Mouse (Mus musculus) embryonic facial prominence, embryonic 14.5 days (tissue): Measurements from ENCODE around the gene Plekha6. TPM values are rescaled to one million over a fixed set of nuclear protein-coding genes. Genes with fewer than 3 reads are reported as not detected.

ENCODE experiments used
- ATAC-seq: fragments of 200-750 bp; cut with Nextera tagmentation; 2 replicates; pipeline ENCODE4 v1.8.0; 2017; ENCODE audit warnings: low read depth, moderate number of reproducible peaks, moderate TSS enrichment
- DNase-seq: peaks from one replicate; pipeline ENCODE4 v3.0.0-alpha.2; 2015; ENCODE audit warnings: low spot score
- H3K27ac ChIP-seq: fragments of 300-500 bp; sonication (generic); replicated peaks from 2 replicates; pipeline ENCODE4 v1.5.1; 2014; ENCODE audit warnings: low read depth, mild to moderate bottlenecking, low read length, moderate library complexity
- H3K27me3 ChIP-seq: fragments of 300-500 bp; sonication (generic); replicated peaks from 2 replicates; pipeline ENCODE4 v1.6.1; 2014; ENCODE audit warnings: low read length; ENCODE audit not compliant: control insufficient read depth, insufficient read depth
- H3K36me3 ChIP-seq: fragments of 300-500 bp; sonication (generic); 2 replicates; pipeline ENCODE4 v1.6.1; 2014; ENCODE audit warnings: low read length, mixed read lengths; ENCODE audit not compliant: control insufficient read depth, insufficient read depth
- H3K4me1 ChIP-seq: fragments of 300-500 bp; sonication (generic); 2 replicates; pipeline ENCODE4 v1.6.1; 2014; ENCODE audit warnings: antibody characterized with exemption, low read length; ENCODE audit not compliant: control insufficient read depth, insufficient read depth
- H3K4me2 ChIP-seq: fragments of 300-500 bp; sonication (generic); 2 replicates; pipeline ENCODE4 v1.6.1; 2014; ENCODE audit warnings: low read depth, mild to moderate bottlenecking, low read length, moderate library complexity, mixed read lengths
- H3K4me3 ChIP-seq: fragments of 300-500 bp; sonication (generic); 2 replicates; pipeline ENCODE4 v1.5.1; 2014; ENCODE audit warnings: low read depth, mild to moderate bottlenecking, low read length
- H3K9ac ChIP-seq: fragments of 300-500 bp; sonication (generic); 2 replicates; pipeline ENCODE4 v1.6.1; 2014; ENCODE audit warnings: low read depth, mild to moderate bottlenecking, low read length, moderate library complexity, mixed read lengths
- H3K9me3 ChIP-seq: fragments of 300-500 bp; sonication (generic); 2 replicates; pipeline ENCODE4 v1.6.1; 2016; ENCODE audit warnings: low read length; ENCODE audit not compliant: control insufficient read depth
- WGBS: fragments of 180-500 bp; shearing (Covaris S2); extraction: QIAGEN DNeasy Blood & Tissue Kit; methylation state at CpG from one replicate; pipeline ENCODE4 v1.1.7; 2014; 5-methylcytosine and 5-hydroxymethylcytosine counted together
- polyA plus RNA-seq: library from polyadenylated mRNA; unstranded; fragments of >200 nt; fragmentation: Nextera tagmentation; extraction: Ambion mirVana; gene quantifications from 2 replicates; pipeline ENCODE4 v1.2.1, GENCODE M21; 2014

Gene Plekha6
- polyA plus RNA-seq, 1 experiment from 2014 or later, result 6.3 TPM

DNA sequence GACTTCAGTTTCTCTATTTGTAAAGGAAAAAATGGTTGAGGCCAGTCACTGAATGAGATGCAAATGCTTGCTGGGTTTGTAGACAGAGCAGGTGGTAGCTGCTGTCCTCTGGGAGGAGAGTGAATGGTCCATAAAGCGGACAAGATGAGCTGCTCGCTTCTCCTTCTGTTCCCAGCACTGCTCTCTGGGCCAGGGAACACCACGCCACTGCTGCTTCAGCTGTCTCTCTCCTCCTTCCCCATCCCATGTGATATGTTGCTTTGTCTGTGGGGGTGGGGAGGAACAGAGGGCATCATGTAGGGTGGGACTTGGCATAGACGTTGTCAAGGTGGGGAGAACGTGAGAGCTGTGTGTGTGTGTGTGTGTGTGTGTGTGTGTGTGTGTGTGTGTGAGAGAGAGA lies 53.0 kb downstream of the Plekha6 start:
- ATAC-seq, result no peak
- peaks cover 6% of the 10 kb centered on the region for H3K4me1 ChIP-seq

DNA sequence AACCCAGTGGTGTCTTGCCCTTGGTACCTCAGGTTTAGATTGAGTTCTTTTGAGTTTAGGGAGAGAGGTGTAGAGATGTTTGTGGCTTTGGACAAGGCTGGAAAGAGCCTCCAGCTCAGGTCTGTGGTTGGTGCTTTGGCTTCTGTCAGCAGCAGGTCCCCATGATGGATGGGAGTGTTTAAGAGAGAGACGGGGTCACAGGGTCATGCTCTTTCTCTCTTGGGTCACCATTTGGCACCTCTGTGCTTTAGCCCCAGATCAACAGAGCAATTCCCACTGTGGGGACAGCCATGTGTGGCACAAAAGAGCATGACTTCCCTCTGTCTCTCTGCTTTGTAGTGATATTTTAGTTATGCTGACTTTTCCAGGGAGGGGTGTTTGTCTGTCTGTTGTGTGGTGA lies 55.1 kb downstream of the Plekha6 start:
- Histone ChIP-seq H3K4me3 (no peak overlapping the region), H3K4me1 (no peaks in the 10 kb centered on the region), H3K9me3 (no peaks in the 10 kb centered on the region), H3K4me2 (no peak overlapping the region), H3K27ac (no peak overlapping the region), H3K9ac (no peak overlapping the region), H3K27me3 (no peaks in the 10 kb centered on the region), H3K36me3 (no peaks in the 10 kb centered on the region)
- ATAC-seq (no peak), DNase-seq (no peak)
- WGBS, result 92% methylated on average over 1 of the region's 1 CpGs

More for the DNA sequence above, 53.0 kb downstream of the Plekha6 start:
- WGBS, result 58% methylated on average over 5 of the region's 5 CpGs
- H3K9ac ChIP-seq, result no peak overlapping the region
- H3K9me3 ChIP-seq, result no peaks in the 10 kb centered on the region
- no peak overlapping the region for H3K27ac ChIP-seq
- no peak overlapping the region for H3K4me3 ChIP-seq
- H3K27me3 ChIP-seq, result no peaks in the 10 kb centered on the region
- no peak overlapping the region for H3K4me2 ChIP-seq
- no peak for DNase-seq
- no peaks in the 10 kb centered on the region for H3K36me3 ChIP-seq

- WGBS, result 82% methylated on average over 3 of the region's 3 CpGs
- H3K4me1 ChIP-seq, result peaks cover 4% of the 10 kb centered on the region; the same call in 1 of the 2 replicates
- H3K27me3 ChIP-seq, result peaks cover 10% of the 10 kb centered on the region; the same call in 1 of the 2 replicates
- no peaks in the 10 kb centered on the region for H3K9me3 ChIP-seq
- H3K36me3 ChIP-seq, result no peaks in the 10 kb centered on the region
- no peak overlapping the region for H3K4me3 ChIP-seq
- DNase-seq (no peak), ATAC-seq (no peak)
- H3K9ac ChIP-seq, result no peak overlapping the region
- H3K4me2 ChIP-seq, result no peak overlapping the region
- no peak overlapping the region for H3K27ac ChIP-seq
These were observed 57.4 kb downstream of the Plekha6 start for GRCm38 (mm10) chr1:133221459-133221858.

DNA sequence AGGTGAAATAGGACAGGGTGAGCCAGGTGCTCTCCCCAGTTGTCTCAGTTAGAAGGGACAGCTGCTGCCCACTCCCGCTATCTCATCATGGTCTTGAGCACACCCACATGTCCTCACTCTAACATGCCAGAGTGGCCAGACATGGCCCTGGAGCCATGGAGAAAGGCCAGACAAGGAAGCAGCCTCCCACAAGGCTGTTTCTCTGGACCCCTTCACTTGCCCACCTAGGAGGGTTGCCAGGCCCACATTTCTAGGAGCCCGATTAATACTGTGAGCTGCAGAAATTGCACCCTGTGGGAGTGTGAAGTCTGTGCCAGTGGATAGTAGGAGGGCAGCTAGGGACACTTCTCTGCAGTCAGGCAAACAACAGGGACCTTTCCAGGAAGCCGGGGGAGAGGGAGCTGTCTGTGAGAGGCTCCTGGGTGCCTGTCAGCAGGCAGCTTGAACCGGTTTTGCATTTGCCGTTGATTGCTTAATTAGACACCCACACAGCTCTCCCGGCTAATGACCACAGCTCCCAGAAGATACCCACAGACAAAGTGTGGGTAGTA lies 58.5 kb downstream of the Plekha6 start:
- no peak overlapping the region for H3K4me2 ChIP-seq
- H3K4me1 ChIP-seq, result peaks cover 14% of the 10 kb centered on the region
- DNase-seq (peak; percentile 55), ATAC-seq (peak; percentile 27)
- H3K27ac ChIP-seq, result no peak overlapping the region
- H3K9ac ChIP-seq, result peak overlapping the region; percentile 27; the same call in 1 of the 2 replicates
- H3K4me3 ChIP-seq, result no peak overlapping the region
- 52% methylated on average over 6 of the region's 6 CpGs for WGBS
- no peaks in the 10 kb centered on the region for H3K36me3 ChIP-seq
- no peaks in the 10 kb centered on the region for H3K9me3 ChIP-seq
- peaks cover 10% of the 10 kb centered on the region; the same call in 1 of the 2 replicates for H3K27me3 ChIP-seq

DNA sequence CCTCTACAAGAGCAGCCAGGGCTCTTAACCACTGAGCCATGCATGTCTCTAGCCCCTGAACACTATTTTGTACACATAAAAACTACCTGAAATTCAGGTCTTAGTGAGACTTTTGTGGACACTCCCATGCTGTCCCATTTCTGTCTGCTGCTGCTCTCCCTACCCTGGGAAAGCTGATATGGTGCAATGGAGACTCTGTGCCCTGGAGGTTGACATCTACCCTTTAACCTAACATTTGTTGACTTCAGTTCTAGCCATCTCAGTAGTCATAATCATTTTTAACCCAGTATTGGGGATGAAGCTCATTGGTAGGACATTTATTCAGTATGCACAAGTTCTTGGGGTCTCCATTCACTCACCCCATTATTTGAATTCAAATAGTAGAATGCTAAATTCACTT lies 60.7 kb downstream of the Plekha6 start:
- Histone ChIP-seq H3K9me3 (no peaks in the 10 kb centered on the region), H3K27me3 (peaks cover 10% of the 10 kb centered on the region; the same call in 1 of the 2 replicates), H3K4me2 (no peak overlapping the region), H3K36me3 (no peaks in the 10 kb centered on the region), H3K4me3 (no peak overlapping the region), H3K9ac (no peak overlapping the region), H3K27ac (no peak overlapping the region), H3K4me1 (peaks cover 33% of the 10 kb centered on the region)
- no peak for ATAC-seq
- DNase-seq, result no peak

- H3K9me3 ChIP-seq, result no peaks in the 10 kb centered on the region
- H3K27ac ChIP-seq, result no peak overlapping the region
- 55% methylated on average over 3 of the region's 3 CpGs for WGBS
- H3K4me3 ChIP-seq, result no peak overlapping the region
- H3K4me1 ChIP-seq, result peaks cover 33% of the 10 kb centered on the region
- ATAC-seq (no peak), DNase-seq (no peak)
- H3K27me3 ChIP-seq, result peaks cover 10% of the 10 kb centered on the region; the same call in 1 of the 2 replicates
- no peak overlapping the region for H3K9ac ChIP-seq
- H3K4me2 ChIP-seq, result no peak overlapping the region
- no peaks in the 10 kb centered on the region for H3K36me3 ChIP-seq
These were observed 61.1 kb downstream of the Plekha6 start for GRCm38 (mm10) chr1:133225137-133225536.

DNA sequence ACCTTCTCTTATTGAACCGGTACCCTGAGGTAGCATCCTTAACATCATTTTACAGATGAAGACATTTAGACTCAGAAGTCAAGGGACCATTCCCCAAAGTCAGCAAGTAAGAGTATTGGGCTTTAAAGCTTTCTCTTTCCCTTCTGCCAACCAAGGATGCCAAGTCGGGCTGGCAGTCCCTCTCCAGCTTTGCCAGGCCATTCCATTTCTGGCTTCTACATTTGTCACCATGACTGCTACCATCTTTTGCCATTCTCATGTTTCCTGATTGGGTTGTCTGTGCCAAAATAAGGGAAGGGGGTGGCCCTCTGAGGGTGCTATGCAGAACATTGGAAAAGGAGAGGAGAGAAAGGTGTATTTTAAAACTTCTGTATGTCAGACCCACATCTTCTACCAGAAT lies 61.6 kb downstream of the Plekha6 start:
- H3K27me3 ChIP-seq, result peaks cover 10% of the 10 kb centered on the region; the same call in 1 of the 2 replicates
- H3K9ac ChIP-seq, result no peak overlapping the region
- H3K4me2 ChIP-seq, result no peak overlapping the region
- ATAC-seq, result no peak
- H3K27ac ChIP-seq, result no peak overlapping the region
- H3K4me1 ChIP-seq, result peaks cover 33% of the 10 kb centered on the region
- H3K36me3 ChIP-seq, result no peaks in the 10 kb centered on the region
- 92% methylated on average over 2 of the region's 2 CpGs for WGBS
- H3K9me3 ChIP-seq, result no peaks in the 10 kb centered on the region
- no peak for DNase-seq
- no peak overlapping the region for H3K4me3 ChIP-seq

DNA sequence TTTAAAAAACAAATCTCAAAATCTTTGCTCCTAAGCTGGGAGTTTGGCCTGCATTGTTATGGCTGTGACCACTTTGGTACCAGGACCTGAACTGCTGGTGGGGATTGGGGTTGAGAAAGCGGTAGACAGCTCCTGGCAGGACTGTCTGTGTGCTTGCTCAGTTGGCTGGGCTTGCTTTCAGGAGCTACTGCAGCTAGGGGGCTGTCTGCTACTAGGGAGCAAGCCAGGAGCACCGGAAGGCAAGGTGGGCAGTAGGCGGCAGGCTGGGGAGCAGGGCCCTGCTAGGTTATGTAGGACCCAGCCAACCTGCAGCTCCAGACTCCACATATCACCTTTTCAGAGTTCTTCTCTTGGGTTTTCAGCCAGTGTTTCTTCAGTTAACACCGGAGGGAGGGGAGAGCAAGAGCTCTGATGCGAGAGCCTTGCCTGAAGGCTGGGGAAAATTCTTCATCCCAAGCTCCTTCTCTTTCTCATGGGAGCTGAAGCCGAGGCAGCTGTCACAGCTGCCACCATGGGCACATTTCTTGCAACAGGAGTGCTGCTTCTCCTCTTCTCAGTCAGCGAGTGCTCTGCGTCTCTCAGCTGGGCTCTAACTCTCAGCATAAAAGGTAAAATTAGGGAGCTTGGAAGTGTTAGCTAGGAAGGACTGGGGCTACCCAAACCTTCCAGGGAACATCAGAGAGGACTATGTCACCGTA lies 62.1 kb downstream of the Plekha6 start:
- Histone ChIP-seq H3K4me3 (no peak overlapping the region), H3K27ac (peak overlapping the region; percentile 67), H3K9ac (no peak overlapping the region), H3K4me2 (peak overlapping the region; percentile 10; the same call in 1 of the 2 replicates), H3K9me3 (no peaks in the 10 kb centered on the region), H3K4me1 (peaks cover 33% of the 10 kb centered on the region), H3K27me3 (peaks cover 10% of the 10 kb centered on the region; the same call in 1 of the 2 replicates), H3K36me3 (no peaks in the 10 kb centered on the region)
- no peak for ATAC-seq
- WGBS, result 40% methylated on average over 9 of the region's 9 CpGs
- peak; percentile 66 for DNase-seq
